Mouse (Mus musculus): ENCODE measurements around the gene Scgb2b15.
"Not testable (repeated sequence)": the region's sequence is repeated elsewhere in the genome, so short reads cannot be mapped to it uniquely, and the experiment has no call there.

The Scgb2b15 gene

GRCm38 (mm10) chr7:32829562-32829961 is at the start of gene Scgb2b15:
Scgb2b15 (minus strand) TSS chr7:32829662.
- not testable (repeated sequence) for DNase-seq (ENCODE audit: extremely low spot score, low spot score)

DNA sequence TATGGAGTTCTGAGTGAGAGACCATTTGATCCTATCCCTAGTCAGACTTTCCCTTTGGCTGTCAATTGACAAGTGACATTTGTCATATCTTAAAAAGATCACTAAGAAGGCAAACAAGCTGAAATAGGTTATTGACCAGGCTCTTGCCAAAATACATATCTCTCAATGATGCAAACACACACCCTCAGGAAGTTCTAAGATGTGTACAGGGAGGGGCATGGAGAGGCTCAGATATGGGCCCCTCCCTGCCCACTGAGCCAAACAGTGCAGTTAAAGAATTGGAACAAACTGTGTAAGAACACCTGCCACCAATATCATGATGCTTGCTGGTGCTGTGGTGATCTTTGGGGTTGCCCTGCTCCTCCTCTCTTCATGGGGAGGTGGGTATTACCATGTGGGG is 6.8 kb upstream of the Scgb2b15 start, which contains the start of gene Scgb1b15:
TSS of gene Scgb1b15 (plus strand) at position 301 of the 400 bp plus-strand sequence.
- DNase-seq (ENCODE audit: extremely low spot score, low spot score) = not testable (repeated sequence)

All from neural tube, embryonic 10.5 days (tissue).